Mouse (Mus musculus): ENCODE measurements around the gene Sirt1. TPM values are rescaled to one million over a fixed set of nuclear protein-coding genes. Genes with fewer than 3 reads are reported as not detected.
A peak's percentile ranks its signal among the peaks of the same experiment; 100 is the strongest.

The Sirt1 gene
- polyA plus RNA-seq, 1 experiment, result 2.4 TPM

DNA sequence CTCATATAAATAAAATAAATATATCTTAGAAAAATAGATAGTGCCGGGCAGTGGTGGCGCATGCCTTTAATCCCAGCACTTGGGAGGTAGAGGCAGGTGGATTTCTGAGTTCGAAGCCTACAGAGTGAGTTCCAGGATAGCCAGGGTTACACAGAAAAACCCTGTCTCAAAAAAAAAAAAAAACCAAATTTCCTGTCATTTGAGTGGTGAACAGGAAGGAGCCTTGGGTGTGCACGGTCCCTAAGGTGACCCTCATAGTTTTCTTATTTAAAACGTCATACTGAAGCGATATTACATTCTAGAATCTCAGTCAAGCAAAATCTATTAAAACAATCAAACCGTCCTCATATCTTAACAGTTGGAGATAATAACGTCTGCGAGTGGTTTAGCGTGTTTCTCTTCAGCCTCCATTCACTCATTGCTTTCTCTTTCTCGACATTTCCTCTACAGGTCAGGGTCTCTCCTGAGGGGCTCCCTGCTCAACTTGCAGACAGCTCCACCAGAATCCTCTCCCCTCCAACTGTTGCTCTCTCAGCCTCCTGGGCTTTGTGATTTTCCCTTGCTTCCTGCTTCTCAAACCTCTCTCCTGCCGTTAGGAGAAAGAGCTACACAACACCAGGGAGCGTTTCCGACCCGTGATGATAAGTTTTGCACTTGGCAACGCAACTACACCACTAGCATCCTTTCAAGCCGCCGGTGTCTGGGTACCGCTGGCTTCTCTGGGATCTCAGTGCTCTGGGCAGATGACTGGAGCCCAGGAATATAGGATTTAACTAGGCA, 46.9 kb upstream of the Sirt1 start:
- H3K79me2 ChIP-seq (ENCODE audit: control insufficient read depth, insufficient read depth), result no peaks in the 10 kb centered on the region
- no peaks in the 10 kb centered on the region for H3K36me3 ChIP-seq (ENCODE audit: control insufficient read depth, insufficient read depth)
- no peak overlapping the region for H3ac ChIP-seq (ENCODE audit: control insufficient read depth, insufficient read length)
- no peak for TF ChIP-seq TCF12 (IDR thresholded peaks at IDR 0.05; ENCODE audit: insufficient read depth, poor library complexity, severe bottlenecking)
- no peak for TF ChIP-seq POLR2A (IDR thresholded peaks at IDR 0.05; ENCODE audit: insufficient read length, low read depth)
- no peak for TF ChIP-seq REST (IDR thresholded peaks at IDR 0.05; ENCODE audit: insufficient read depth, insufficient read length)
- no peak for TF ChIP-seq MYOD1 (IDR thresholded peaks at IDR 0.05; ENCODE audit: control insufficient read depth in 1 of 3, insufficient read length in 2 of 3, low read depth in 2 of 3)
- TF ChIP-seq USF1 (IDR thresholded peaks at IDR 0.05; ENCODE audit: low read depth), result no peak
- no peak for TF ChIP-seq MAX (IDR thresholded peaks at IDR 0.05; ENCODE audit: low read depth)
- no peak for TF ChIP-seq SRF (IDR thresholded peaks at IDR 0.05; ENCODE audit: control insufficient read depth, insufficient read length, low read depth)
- TF ChIP-seq MYOG (IDR thresholded peaks at IDR 0.05; ENCODE audit: control insufficient read depth in 1 of 3, insufficient read depth in 1 of 3, insufficient read length in 2 of 3, low read depth in 2 of 3), result no peak
- no peak for TF ChIP-seq POLR2AphosphoS2 (IDR thresholded peaks at IDR 0.05; ENCODE audit: insufficient read length, low read depth)
- no peak for TF ChIP-seq E2F4 (IDR thresholded peaks at IDR 0.05; ENCODE audit: insufficient read depth)
- TF ChIP-seq TCF3 (IDR thresholded peaks at IDR 0.05; ENCODE audit: insufficient read length, low read depth), result no peak
- TF ChIP-seq CEBPB (IDR thresholded peaks at IDR 0.05; ENCODE audit: insufficient read depth, poor library complexity, severe bottlenecking), result no peak
- H3K4me3 ChIP-seq, result peak overlapping the region; percentile 70
- H3K27me3 ChIP-seq (ENCODE audit: control insufficient read depth, insufficient read depth, insufficient read length), result no peaks in the 10 kb centered on the region
- H3K4me2 ChIP-seq (ENCODE audit: low read depth), result peak overlapping the region; percentile 99

DNA sequence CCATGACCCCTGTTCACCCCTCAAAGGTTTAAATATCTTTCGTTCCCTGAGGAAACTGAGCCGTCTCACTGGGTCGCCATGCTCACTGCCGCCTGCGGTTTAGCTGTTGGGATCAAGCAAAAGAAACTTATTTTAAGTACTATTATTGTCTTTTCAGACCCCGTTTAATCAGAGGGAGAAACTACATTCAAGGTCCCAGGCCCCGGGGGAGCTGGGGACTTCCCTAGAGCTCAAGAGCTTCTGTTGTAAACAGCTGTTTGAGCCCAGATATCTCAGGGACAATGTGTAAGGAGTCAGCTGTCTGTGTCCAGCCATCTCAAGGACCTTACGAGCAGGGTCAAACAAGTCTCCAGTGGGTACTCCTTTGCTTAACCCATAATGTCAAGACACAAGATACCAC, 45.6 kb upstream of the Sirt1 start:
- H3ac ChIP-seq (ENCODE audit: control insufficient read depth, insufficient read length), result no peak overlapping the region

DNA sequence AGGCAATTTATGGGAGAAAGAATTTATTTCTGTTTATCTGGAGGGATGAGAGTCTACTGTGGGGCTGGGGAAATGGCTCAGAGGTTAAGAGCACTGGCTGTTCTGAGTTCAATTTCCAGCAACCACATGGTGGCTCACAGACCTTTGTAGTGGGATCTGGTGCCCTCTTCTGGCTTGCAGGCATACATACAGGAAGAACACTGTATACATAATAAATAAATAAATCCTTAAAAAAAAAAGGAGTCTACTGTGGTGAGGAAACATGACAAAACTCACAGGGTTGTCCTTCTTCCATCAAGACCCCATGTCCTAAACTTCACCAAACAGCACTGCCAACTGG, 42.9 kb upstream of the Sirt1 start:
- H3K4me2 ChIP-seq (ENCODE audit: low read depth), result no peak overlapping the region
- no peak overlapping the region for H3ac ChIP-seq (ENCODE audit: control insufficient read depth, insufficient read length)
- no peak for TF ChIP-seq POLR2AphosphoS2 (IDR thresholded peaks at IDR 0.05; ENCODE audit: insufficient read length, low read depth)
- TF ChIP-seq TCF12 (IDR thresholded peaks at IDR 0.05; ENCODE audit: insufficient read depth, poor library complexity, severe bottlenecking), result no peak
- TF ChIP-seq MYOD1 (IDR thresholded peaks at IDR 0.05; ENCODE audit: control insufficient read depth in 1 of 3, insufficient read length in 2 of 3, low read depth in 2 of 3), result no peak
- no peak for TF ChIP-seq POLR2A (IDR thresholded peaks at IDR 0.05; ENCODE audit: insufficient read length, low read depth)
- no peak for TF ChIP-seq SRF (IDR thresholded peaks at IDR 0.05; ENCODE audit: control insufficient read depth, insufficient read length, low read depth)
- no peak for TF ChIP-seq E2F4 (IDR thresholded peaks at IDR 0.05; ENCODE audit: insufficient read depth)
- TF ChIP-seq USF1 (IDR thresholded peaks at IDR 0.05; ENCODE audit: low read depth), result no peak
- no peak for TF ChIP-seq MYOG (IDR thresholded peaks at IDR 0.05; ENCODE audit: control insufficient read depth in 1 of 3, insufficient read depth in 1 of 3, insufficient read length in 2 of 3, low read depth in 2 of 3)
- no peak for TF ChIP-seq TCF3 (IDR thresholded peaks at IDR 0.05; ENCODE audit: insufficient read length, low read depth)
- no peak for TF ChIP-seq CEBPB (IDR thresholded peaks at IDR 0.05; ENCODE audit: insufficient read depth, poor library complexity, severe bottlenecking)
- no peak for TF ChIP-seq REST (IDR thresholded peaks at IDR 0.05; ENCODE audit: insufficient read depth, insufficient read length)
- no peak for TF ChIP-seq MAX (IDR thresholded peaks at IDR 0.05; ENCODE audit: low read depth)
- H3K36me3 ChIP-seq (ENCODE audit: control insufficient read depth, insufficient read depth), result no peaks in the 10 kb centered on the region
- H3K27me3 ChIP-seq (ENCODE audit: control insufficient read depth, insufficient read depth, insufficient read length), result no peaks in the 10 kb centered on the region
- no peaks in the 10 kb centered on the region for H3K79me2 ChIP-seq (ENCODE audit: control insufficient read depth, insufficient read depth)
- H3K4me3 ChIP-seq, result no peak overlapping the region

More for the DNA sequence above, 45.6 kb upstream of the Sirt1 start:
- Histone ChIP-seq H3K36me3 (ENCODE audit: control insufficient read depth, insufficient read depth) (no peaks in the 10 kb centered on the region), H3K27me3 (ENCODE audit: control insufficient read depth, insufficient read depth, insufficient read length) (no peaks in the 10 kb centered on the region), H3K4me2 (ENCODE audit: low read depth) (no peak overlapping the region), H3K79me2 (ENCODE audit: control insufficient read depth, insufficient read depth) (no peaks in the 10 kb centered on the region), H3K4me3 (no peak overlapping the region)
- TF ChIP-seq CEBPB (IDR thresholded peaks at IDR 0.05; ENCODE audit: insufficient read depth, poor library complexity, severe bottlenecking) (no peak), TCF3 (IDR thresholded peaks at IDR 0.05; ENCODE audit: insufficient read length, low read depth) (no peak), MAX (IDR thresholded peaks at IDR 0.05; ENCODE audit: low read depth) (no peak), E2F4 (IDR thresholded peaks at IDR 0.05; ENCODE audit: insufficient read depth) (no peak)

DNA sequence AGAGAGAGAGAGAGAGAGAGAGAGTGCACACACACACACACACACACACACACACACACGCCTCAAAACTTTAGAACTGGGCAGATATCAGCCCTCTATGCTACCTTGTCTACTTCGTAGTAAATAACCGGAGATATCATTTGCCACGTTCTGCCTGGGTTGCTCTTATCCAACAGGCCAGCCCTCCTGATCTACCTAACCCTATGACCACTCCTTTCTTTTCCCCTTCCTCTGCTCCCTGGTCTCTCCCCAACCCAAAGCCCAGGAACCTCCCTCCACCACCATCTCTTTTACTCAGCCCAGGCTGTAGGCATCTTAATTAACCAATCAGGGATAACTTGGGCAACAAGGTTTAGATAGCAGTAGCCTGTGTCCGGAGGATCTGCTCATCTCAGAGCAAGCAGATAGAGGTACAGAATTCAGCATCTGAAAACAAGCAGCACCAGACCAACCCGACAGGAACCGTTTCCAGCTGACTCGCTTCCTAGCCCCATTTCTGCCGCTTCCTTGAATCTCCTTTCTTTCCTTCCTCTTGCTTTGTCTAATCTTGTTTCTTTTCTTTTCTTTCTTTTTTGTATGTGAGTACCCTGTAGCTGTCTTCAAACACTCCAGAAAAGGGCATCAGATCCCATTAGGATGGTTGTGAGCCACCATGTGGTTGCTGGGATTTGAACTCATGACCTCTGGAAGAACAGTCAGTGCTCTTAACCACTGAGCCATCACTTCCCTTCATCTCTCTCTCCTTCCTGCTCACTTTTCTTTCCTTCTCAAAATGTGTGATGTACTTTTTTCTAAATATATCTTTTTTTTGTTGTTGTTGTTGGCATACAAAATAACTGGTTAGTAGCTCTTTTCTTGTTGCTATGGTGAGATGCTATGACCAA, 42.3 kb upstream of the Sirt1 start:
- no peaks in the 10 kb centered on the region for H3K79me2 ChIP-seq (ENCODE audit: control insufficient read depth, insufficient read depth)
- no peak overlapping the region for H3ac ChIP-seq (ENCODE audit: control insufficient read depth, insufficient read length)
- H3K4me3 ChIP-seq, result no peak overlapping the region
- H3K4me2 ChIP-seq (ENCODE audit: low read depth), result no peak overlapping the region
- no peaks in the 10 kb centered on the region for H3K36me3 ChIP-seq (ENCODE audit: control insufficient read depth, insufficient read depth)
- no peaks in the 10 kb centered on the region for H3K27me3 ChIP-seq (ENCODE audit: control insufficient read depth, insufficient read depth, insufficient read length)
- TF ChIP-seq USF1 (IDR thresholded peaks at IDR 0.05; ENCODE audit: low read depth) (no peak), REST (IDR thresholded peaks at IDR 0.05; ENCODE audit: insufficient read depth, insufficient read length) (no peak)

DNA sequence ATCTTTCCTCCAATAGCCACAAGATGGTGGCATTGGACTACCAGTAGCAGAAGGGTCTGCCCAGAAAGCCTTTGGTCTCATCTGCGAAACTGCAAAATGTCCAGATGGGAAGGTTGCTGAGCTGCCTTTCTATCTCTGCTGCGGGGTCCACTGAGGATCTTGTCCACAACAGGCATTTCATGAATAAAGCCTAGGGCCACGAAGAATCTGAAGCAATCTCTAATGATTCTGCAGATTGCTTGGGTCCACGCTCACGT, 41.2 kb upstream of the Sirt1 start:
- Histone ChIP-seq H3K4me2 (ENCODE audit: low read depth) (no peak overlapping the region), H3K79me2 (ENCODE audit: control insufficient read depth, insufficient read depth) (no peaks in the 10 kb centered on the region), H3K27me3 (ENCODE audit: control insufficient read depth, insufficient read depth, insufficient read length) (no peaks in the 10 kb centered on the region), H3ac (ENCODE audit: control insufficient read depth, insufficient read length) (no peak overlapping the region), H3K4me3 (no peak overlapping the region), H3K36me3 (ENCODE audit: control insufficient read depth, insufficient read depth) (no peaks in the 10 kb centered on the region)
- no peak for TF ChIP-seq TCF12 (IDR thresholded peaks at IDR 0.05; ENCODE audit: insufficient read depth, poor library complexity, severe bottlenecking)
- TF ChIP-seq E2F4 (IDR thresholded peaks at IDR 0.05; ENCODE audit: insufficient read depth), result no peak
- no peak for TF ChIP-seq USF1 (IDR thresholded peaks at IDR 0.05; ENCODE audit: low read depth)
- TF ChIP-seq POLR2A (IDR thresholded peaks at IDR 0.05; ENCODE audit: insufficient read length, low read depth), result no peak
- no peak for TF ChIP-seq REST (IDR thresholded peaks at IDR 0.05; ENCODE audit: insufficient read depth, insufficient read length)
- no peak for TF ChIP-seq CEBPB (IDR thresholded peaks at IDR 0.05; ENCODE audit: insufficient read depth, poor library complexity, severe bottlenecking)
- no peak for TF ChIP-seq SRF (IDR thresholded peaks at IDR 0.05; ENCODE audit: control insufficient read depth, insufficient read length, low read depth)
- TF ChIP-seq TCF3 (IDR thresholded peaks at IDR 0.05; ENCODE audit: insufficient read length, low read depth), result no peak
- TF ChIP-seq POLR2AphosphoS2 (IDR thresholded peaks at IDR 0.05; ENCODE audit: insufficient read length, low read depth), result no peak
- TF ChIP-seq MYOD1 (IDR thresholded peaks at IDR 0.05; ENCODE audit: control insufficient read depth in 1 of 3, insufficient read length in 2 of 3, low read depth in 2 of 3), result no peak
- TF ChIP-seq MAX (IDR thresholded peaks at IDR 0.05; ENCODE audit: low read depth), result no peak
- TF ChIP-seq MYOG (IDR thresholded peaks at IDR 0.05; ENCODE audit: control insufficient read depth in 1 of 3, insufficient read depth in 1 of 3, insufficient read length in 2 of 3, low read depth in 2 of 3), result no peak
